Mouse (Mus musculus): ENCODE measurements around the gene Ddx46. TPM values are rescaled to one million over a fixed set of nuclear protein-coding genes. Genes with fewer than 3 reads are reported as not detected.
"Not testable (repeated sequence)": the region's sequence is repeated elsewhere in the genome, so short reads cannot be mapped to it uniquely, and the experiment has no call there.

The Ddx46 gene
- total and polyA plus RNA-seq, 2 experiments from 2014 or later: 18.7 to 19.9 TPM

DNA sequence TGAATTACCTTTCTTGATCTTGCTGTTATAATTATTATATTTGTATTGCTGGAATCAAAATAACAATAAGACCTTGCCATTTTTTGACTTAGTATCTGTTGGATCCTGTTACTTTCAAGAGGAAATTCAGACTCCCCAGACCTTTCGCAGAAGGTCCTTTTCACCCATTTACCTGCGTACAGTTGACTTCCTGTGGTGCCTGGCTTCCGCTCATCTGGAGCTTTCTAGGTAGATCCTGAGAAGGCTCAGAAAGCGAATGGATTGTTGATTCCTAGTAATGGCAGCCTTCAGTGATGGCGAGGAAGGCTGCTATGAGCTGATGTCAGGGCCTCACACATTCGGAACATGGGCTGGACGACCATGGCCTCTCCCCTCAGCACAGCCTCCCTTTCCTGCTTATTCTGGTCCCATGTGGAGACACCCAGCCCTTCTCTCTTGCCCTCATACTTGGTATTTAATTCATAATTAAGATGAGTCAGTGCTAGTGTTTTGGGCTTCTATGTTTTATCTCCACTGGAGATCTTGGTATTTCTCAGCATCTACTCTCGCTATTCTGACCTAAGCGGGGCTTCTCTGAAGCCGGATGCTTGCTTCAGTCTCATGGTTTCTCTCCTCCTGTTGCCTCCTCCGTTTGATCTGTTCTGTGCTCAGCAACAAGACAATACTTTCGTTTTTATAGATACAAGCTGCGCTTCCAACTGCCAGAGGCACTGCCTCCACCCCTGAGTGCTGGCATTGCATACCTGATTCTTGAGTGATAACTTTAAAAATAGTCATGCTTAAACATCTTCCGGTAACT is 1.6 kb downstream of the Ddx46 start:
- Histone ChIP-seq H3K27ac (no peak overlapping the region), H3K9me3 (ENCODE audit: low read length) (no peaks in the 10 kb centered on the region), H3K36me3 (ENCODE audit: insufficient read depth, low read length) (peaks cover 32% of the 10 kb centered on the region), H3K4me1 (ENCODE audit: insufficient read depth, low read length) (no peaks in the 10 kb centered on the region), H3K9ac (replicated peaks; ENCODE audit: low read length) (no peak overlapping the region), H3K4me2 (ENCODE audit: low read depth, low read length) (peak overlapping the region; percentile 80), H3K4me3 (ENCODE audit: low read length) (peak overlapping the region; percentile 95; the same call in 1 of the 2 replicates), H3K27me3 (ENCODE audit: insufficient read depth, low read length) (no peaks in the 10 kb centered on the region)
- WGBS: 90% methylated on average over 14 of the region's 14 CpGs
- ATAC-seq (no peak), DNase-seq (ENCODE audit: low spot score) (no peak)
- no peak for TF ChIP-seq CTCF (IDR thresholded peaks at IDR 0.05; ENCODE audit: low read depth)

DNA sequence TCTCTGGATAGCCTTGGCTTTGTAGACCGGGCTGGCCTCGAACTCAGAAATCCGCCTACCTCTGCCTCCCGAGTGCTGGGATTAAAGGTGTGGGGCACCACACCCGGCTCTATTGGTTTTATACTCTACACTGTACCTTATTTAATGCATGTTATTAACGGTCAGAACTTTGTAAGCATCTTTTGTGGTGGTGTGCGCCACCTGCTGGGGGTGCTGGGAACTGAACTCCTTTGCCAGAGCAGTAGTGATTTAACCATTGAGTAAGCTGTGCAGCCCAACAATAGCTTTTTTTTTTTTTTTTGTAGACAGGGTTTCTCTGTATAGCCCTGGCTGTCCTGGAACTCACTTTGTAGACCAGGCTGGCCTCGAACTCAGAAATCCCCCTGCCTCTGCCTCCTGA is 5.7 kb downstream of the Ddx46 start:
- H3K27ac ChIP-seq; H3K4me3 ChIP-seq (ENCODE audit: low read length); H3K27me3 ChIP-seq (ENCODE audit: insufficient read depth, low read length); H3K9me3 ChIP-seq (ENCODE audit: low read length); H3K4me1 ChIP-seq (ENCODE audit: insufficient read depth, low read length); H3K4me2 ChIP-seq (ENCODE audit: low read depth, low read length); ATAC-seq; H3K9ac ChIP-seq (replicated peaks; ENCODE audit: low read length): not testable (repeated sequence)
- WGBS: 48% methylated on average over 8 of the region's 8 CpGs
- H3K36me3 ChIP-seq (ENCODE audit: insufficient read depth, low read length): peaks cover 29% of the 10 kb centered on the region
- DNase-seq (ENCODE audit: low spot score): peak; percentile 78
- TF ChIP-seq CTCF (IDR thresholded peaks at IDR 0.05; ENCODE audit: low read depth): peak; percentile 82

DNA sequence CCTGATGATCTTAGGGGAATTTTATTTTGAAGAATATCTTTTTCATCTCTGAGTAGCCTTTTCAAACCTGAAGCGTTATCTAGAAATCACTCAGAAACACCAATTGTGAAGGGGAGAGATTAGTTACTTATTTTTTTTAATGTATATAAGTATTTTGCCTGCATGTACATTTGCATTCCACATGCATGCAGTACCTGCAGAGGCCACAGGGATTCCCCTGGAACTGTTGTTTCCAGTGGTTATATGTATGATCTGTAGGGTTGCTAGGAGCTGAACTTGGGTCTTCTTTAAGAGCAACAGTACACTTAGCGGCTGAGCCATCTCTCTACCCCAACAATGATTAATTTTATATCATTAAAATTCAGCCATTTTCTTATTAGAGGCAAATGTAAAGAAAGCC is 9.7 kb downstream of the Ddx46 start:
- Histone ChIP-seq H3K27me3 (ENCODE audit: insufficient read depth, low read length) (no peaks in the 10 kb centered on the region), H3K36me3 (ENCODE audit: insufficient read depth, low read length) (peaks cover 60% of the 10 kb centered on the region), H3K9me3 (ENCODE audit: low read length) (no peaks in the 10 kb centered on the region), H3K9ac (replicated peaks; ENCODE audit: low read length) (no peak overlapping the region), H3K27ac (no peak overlapping the region), H3K4me1 (ENCODE audit: insufficient read depth, low read length) (no peaks in the 10 kb centered on the region), H3K4me3 (ENCODE audit: low read length) (no peak overlapping the region), H3K4me2 (ENCODE audit: low read depth, low read length) (no peak overlapping the region)
- TF ChIP-seq CTCF (IDR thresholded peaks at IDR 0.05; ENCODE audit: low read depth): peak; percentile 60
- DNase-seq (ENCODE audit: low spot score): peak; percentile 47
- ATAC-seq: no peak
- WGBS: 94% methylated on average over 2 of the region's 2 CpGs

DNA sequence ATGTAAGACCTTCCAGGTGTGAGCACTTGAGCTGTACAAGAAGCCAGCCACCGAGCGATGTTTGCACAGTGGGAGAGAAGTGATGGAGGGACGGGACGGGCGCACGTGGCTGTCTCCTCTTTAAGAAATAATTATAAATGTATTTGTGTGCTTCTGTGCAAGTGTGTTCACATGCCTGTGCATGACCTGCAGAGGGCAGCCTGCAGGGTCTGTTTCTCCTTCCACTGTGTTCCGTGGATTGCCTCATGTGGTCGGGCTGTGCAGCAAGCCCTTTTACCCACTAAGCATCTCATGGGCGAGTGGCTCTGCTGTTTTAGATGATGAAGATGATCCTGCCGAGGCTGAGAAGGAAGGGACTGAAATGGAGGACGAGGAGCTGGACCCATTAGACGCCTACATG is 15.3 kb downstream of the Ddx46 start:
- ATAC-seq: no peak
- Histone ChIP-seq H3K9me3 (ENCODE audit: low read length) (no peaks in the 10 kb centered on the region), H3K9ac (replicated peaks; ENCODE audit: low read length) (no peak overlapping the region), H3K4me1 (ENCODE audit: insufficient read depth, low read length) (no peaks in the 10 kb centered on the region), H3K4me2 (ENCODE audit: low read depth, low read length) (no peak overlapping the region), H3K4me3 (ENCODE audit: low read length) (no peak overlapping the region), H3K27ac (no peak overlapping the region), H3K36me3 (ENCODE audit: insufficient read depth, low read length) (peaks cover 92% of the 10 kb centered on the region), H3K27me3 (ENCODE audit: insufficient read depth, low read length) (no peaks in the 10 kb centered on the region)
- no peak for DNase-seq (ENCODE audit: low spot score)
- WGBS: 89% methylated on average over 12 of the region's 12 CpGs
- peak; percentile 43 for TF ChIP-seq CTCF (IDR thresholded peaks at IDR 0.05; ENCODE audit: low read depth)

DNA sequence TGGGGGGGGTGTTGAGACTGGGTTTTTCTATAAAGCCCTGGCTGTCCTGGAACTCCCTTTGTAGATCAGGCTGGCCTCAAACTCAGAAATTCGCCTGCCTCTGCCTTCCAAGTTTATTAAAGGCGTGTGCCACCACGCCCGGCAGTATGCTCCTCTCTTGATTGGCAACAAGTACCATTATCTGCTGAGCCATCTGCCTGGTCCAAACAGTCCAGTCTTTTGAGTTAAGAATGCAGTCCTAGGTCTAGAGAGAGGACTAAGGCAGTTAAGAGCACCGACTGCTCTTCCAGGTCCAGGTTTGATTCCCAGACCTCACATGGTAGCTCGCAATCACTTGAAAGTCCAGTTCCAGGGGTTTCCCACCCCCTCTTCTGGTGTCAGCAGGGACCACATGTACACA is 16.2 kb downstream of the Ddx46 start:
- no peaks in the 10 kb centered on the region for H3K9me3 ChIP-seq (ENCODE audit: low read length)
- H3K27me3 ChIP-seq (ENCODE audit: insufficient read depth, low read length): no peaks in the 10 kb centered on the region
- H3K36me3 ChIP-seq (ENCODE audit: insufficient read depth, low read length): peaks cover 90% of the 10 kb centered on the region
- no peak overlapping the region for H3K9ac ChIP-seq (replicated peaks; ENCODE audit: low read length)
- no peak for TF ChIP-seq CTCF (IDR thresholded peaks at IDR 0.05; ENCODE audit: low read depth)
- 93% methylated on average over 6 of the region's 6 CpGs for WGBS
- no peak overlapping the region for H3K4me2 ChIP-seq (ENCODE audit: low read depth, low read length)
- H3K4me3 ChIP-seq (ENCODE audit: low read length): no peak overlapping the region
- no peaks in the 10 kb centered on the region for H3K4me1 ChIP-seq (ENCODE audit: insufficient read depth, low read length)
- no peak overlapping the region for H3K27ac ChIP-seq
- DNase-seq (ENCODE audit: low spot score) (no peak), ATAC-seq (no peak)

DNA sequence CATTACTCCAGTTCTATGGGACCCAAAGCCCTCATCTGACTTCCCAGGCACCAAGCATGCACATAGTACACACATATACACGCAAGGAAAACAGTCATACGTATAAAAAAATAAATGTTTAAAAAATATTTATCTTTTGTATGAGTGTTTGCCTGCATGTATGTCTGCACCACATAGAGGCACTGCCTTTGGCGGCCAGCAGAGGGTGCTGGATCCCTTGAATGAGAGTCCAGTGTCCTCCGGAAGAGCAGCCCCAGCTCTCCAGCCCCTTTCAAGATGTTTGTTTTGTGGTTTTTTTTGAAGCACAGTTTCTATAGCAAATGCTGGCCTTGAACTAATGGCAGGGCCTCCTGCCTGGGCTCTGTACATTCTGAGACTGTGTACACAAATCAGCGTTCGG is 33.7 kb downstream of the Ddx46 start:
- H3K4me3 ChIP-seq (ENCODE audit: low read length): no peak overlapping the region
- DNase-seq (ENCODE audit: low spot score) (peak; percentile 61), ATAC-seq (no peak)
- no peaks in the 10 kb centered on the region for H3K4me1 ChIP-seq (ENCODE audit: insufficient read depth, low read length)
- H3K9ac ChIP-seq (replicated peaks; ENCODE audit: low read length): no peak overlapping the region
- 80% methylated on average over 6 of the region's 6 CpGs for WGBS
- no peaks in the 10 kb centered on the region for H3K9me3 ChIP-seq (ENCODE audit: low read length)
- no peaks in the 10 kb centered on the region for H3K27me3 ChIP-seq (ENCODE audit: insufficient read depth, low read length)
- peaks cover 73% of the 10 kb centered on the region for H3K36me3 ChIP-seq (ENCODE audit: insufficient read depth, low read length)
- H3K27ac ChIP-seq: no peak overlapping the region
- no peak overlapping the region for H3K4me2 ChIP-seq (ENCODE audit: low read depth, low read length)
- peak; percentile 68 for TF ChIP-seq CTCF (IDR thresholded peaks at IDR 0.05; ENCODE audit: low read depth)

DNA sequence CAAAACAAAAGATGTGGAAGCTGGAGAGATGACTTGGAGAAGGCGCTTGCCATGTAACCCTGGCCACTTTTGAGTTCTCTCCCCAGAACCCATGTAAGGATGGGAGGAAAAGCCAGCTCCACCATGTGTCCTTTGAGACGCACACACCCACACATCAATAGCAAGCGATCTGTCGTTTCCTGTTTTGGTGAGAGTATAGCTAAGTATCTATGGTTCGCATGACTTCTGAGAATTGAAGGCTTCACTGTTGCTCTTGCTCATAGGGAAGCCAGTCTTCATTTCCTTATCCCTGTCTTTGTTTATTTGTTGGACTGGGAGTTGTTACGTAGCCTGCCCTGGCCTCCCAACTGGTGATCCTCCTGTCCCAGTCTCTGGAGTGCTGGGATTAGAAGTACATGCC is 37.9 kb downstream of the Ddx46 start:
- WGBS: 93% methylated on average over 6 of the region's 6 CpGs
- H3K9me3 ChIP-seq (ENCODE audit: low read length): no peaks in the 10 kb centered on the region
- no peak for TF ChIP-seq CTCF (IDR thresholded peaks at IDR 0.05; ENCODE audit: low read depth)
- H3K27me3 ChIP-seq (ENCODE audit: insufficient read depth, low read length): no peaks in the 10 kb centered on the region
- no peak overlapping the region for H3K4me2 ChIP-seq (ENCODE audit: low read depth, low read length)
- H3K9ac ChIP-seq (replicated peaks; ENCODE audit: low read length): no peak overlapping the region
- DNase-seq (ENCODE audit: low spot score): no peak
- H3K36me3 ChIP-seq (ENCODE audit: insufficient read depth, low read length): peaks cover 69% of the 10 kb centered on the region
- ATAC-seq: no peak
- no peak overlapping the region for H3K27ac ChIP-seq
- H3K4me1 ChIP-seq (ENCODE audit: insufficient read depth, low read length): no peaks in the 10 kb centered on the region
- no peak overlapping the region for H3K4me3 ChIP-seq (ENCODE audit: low read length)
